18 mouse cellular contexts compared by ENCODE assay signal in the genomic region with DNA sequence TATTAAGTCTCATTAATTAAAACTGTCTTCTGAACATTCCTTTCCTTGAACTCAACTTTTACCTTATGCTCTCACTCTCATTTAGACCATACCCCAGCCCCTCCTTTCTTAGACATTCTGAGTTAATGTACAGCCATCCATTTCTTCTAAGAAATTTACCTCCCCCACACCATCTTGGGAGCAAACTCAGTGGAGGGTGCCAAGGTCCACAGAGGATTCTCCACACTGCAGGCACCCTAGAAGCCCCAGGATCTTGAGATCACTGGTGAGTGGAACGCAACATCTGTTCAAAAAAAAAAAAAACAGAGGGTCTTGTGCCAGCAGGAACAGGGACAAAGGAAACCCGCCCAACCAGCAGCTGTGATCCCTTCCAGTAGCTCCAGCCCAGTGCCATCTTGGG. TPM values are rescaled to one million over a fixed set of nuclear protein-coding genes. Genes with fewer than 3 reads are reported as not detected.
A peak's percentile ranks its signal among the peaks of the same experiment; 100 is the strongest.
DNase-seq lines count a peak whose midpoint lies in the region; ATAC-seq and TF ChIP-seq lines count a peak whose summit lies in the region.
"Had no signal": no experiment of that assay in that cellular context is flagged by ENCODE, and none has a peak within 500 bp of the region (broad histone marks: within the 10 kb centered on the region; RNA-seq: fewer than 3 reads in every experiment).

No protein-coding gene starts in this region.

- TF ChIP-seq RAD21 in MEL (IDR thresholded peaks at IDR 0.05; ENCODE audit: low read depth, low read length), result no peak

- no peaks in the 10 kb centered on the region for H3K36me3 ChIP-seq in MEL (ENCODE audit: control insufficient read depth in 1 of 2, insufficient read depth in 2 of 2, low read length in 2 of 2)
- H3K36me3 ChIP-seq in kidney, postnatal 0 days (ENCODE audit: insufficient read depth, low read length), result no peaks in the 10 kb centered on the region
- H3K36me3 ChIP-seq: embryonic facial prominence, embryonic 13.5 days; forebrain, embryonic 12.5 days; heart, embryonic 10.5 days; hindbrain, embryonic 13.5 days had no signal

- H3K9ac ChIP-seq in MEL (ENCODE audit: control insufficient read depth, low read depth, low read length, poor library complexity, severe bottlenecking), result no peak overlapping the region
- H3K9ac ChIP-seq in kidney, postnatal 0 days (ENCODE audit: low read depth, low read length), result no peak overlapping the region
- H3K9ac ChIP-seq: embryonic facial prominence, embryonic 13.5 days; forebrain, embryonic 12.5 days; hindbrain, embryonic 13.5 days had no signal

- H3K79me2 ChIP-seq in MEL (ENCODE audit: control insufficient read depth, insufficient read depth, low read length, poor library complexity), result no peaks in the 10 kb centered on the region

- H3K4me3 ChIP-seq in MEL (ENCODE audit: control insufficient read depth in 1 of 2, insufficient read depth in 1 of 2, low read depth in 2 of 2, low read length in 2 of 2), result no peak overlapping the region
- no peak overlapping the region for H3K4me3 ChIP-seq in kidney, postnatal 0 days (replicated peaks; ENCODE audit: low read depth, low read length)
- H3K4me3 ChIP-seq: embryonic facial prominence, embryonic 13.5 days; forebrain, embryonic 12.5 days; heart, embryonic 10.5 days; hindbrain, embryonic 13.5 days had no signal

- H3K27ac ChIP-seq in MEL (ENCODE audit: control insufficient read depth, low read depth, low read length), result no peak overlapping the region
- peak overlapping the region; percentile 47; the same call in 1 of the 2 replicates for H3K27ac ChIP-seq in kidney, postnatal 0 days
- H3K27ac ChIP-seq: embryonic facial prominence, embryonic 13.5 days; forebrain, embryonic 12.5 days; heart, embryonic 10.5 days; hindbrain, embryonic 13.5 days had no signal

- no peak for TF ChIP-seq POLR2A in MEL (IDR thresholded peaks at IDR 0.05; ENCODE audit: control insufficient read depth in 1 of 2, insufficient read depth in 1 of 2, low read depth in 1 of 2, low read length in 2 of 2, poor library complexity in 1 of 2)

- H3K9me3 ChIP-seq in MEL (replicated peaks; ENCODE audit: insufficient read depth, low read length), result no peaks in the 10 kb centered on the region
- no peaks in the 10 kb centered on the region for H3K9me3 ChIP-seq in kidney, postnatal 0 days (replicated peaks; ENCODE audit: low read length)
- H3K9me3 ChIP-seq: embryonic facial prominence, embryonic 13.5 days; forebrain, embryonic 12.5 days; heart, embryonic 10.5 days had no signal

- H3K4me1 ChIP-seq in MEL (ENCODE audit: control insufficient read depth in 1 of 2, insufficient read depth in 2 of 2, low read length in 2 of 2), result no peaks in the 10 kb centered on the region
- H3K4me1 ChIP-seq in kidney, postnatal 0 days (replicated peaks; ENCODE audit: insufficient read depth, low read length), result no peaks in the 10 kb centered on the region
- H3K4me1 ChIP-seq: embryonic facial prominence, embryonic 13.5 days; forebrain, embryonic 12.5 days; heart, embryonic 10.5 days; hindbrain, embryonic 13.5 days had no signal

- no peaks in the 10 kb centered on the region; a peak in 1 of 4 replicates for H3K27me3 ChIP-seq in MEL (ENCODE audit: control insufficient read depth in 1 of 2, insufficient read depth in 2 of 2, low read length in 2 of 2)
- no peaks in the 10 kb centered on the region for H3K27me3 ChIP-seq in kidney, postnatal 0 days (ENCODE audit: insufficient read depth, low read length)
- H3K27me3 ChIP-seq: embryonic facial prominence, embryonic 13.5 days; forebrain, embryonic 12.5 days; hindbrain, embryonic 13.5 days had no signal

- WGBS in kidney, postnatal 0 days, result 82% methylated on average over 2 of the region's 2 CpGs

- TF ChIP-seq CTCF in MEL (IDR thresholded peaks at IDR 0.05 in 2 of 3, conservative IDR thresholded peaks at IDR 0.05 in 1 of 3; ENCODE audit: control insufficient read depth in 1 of 3, insufficient read depth in 1 of 3, low read depth in 2 of 3, low read length in 3 of 3, poor library complexity in 1 of 3, severe bottlenecking in 1 of 3), result no peak
- no peak for TF ChIP-seq CTCF in kidney, postnatal 0 days (IDR thresholded peaks at IDR 0.05; ENCODE audit: low read depth)

- no peak for TF ChIP-seq EP300 in MEL (IDR thresholded peaks at IDR 0.05; ENCODE audit: low read depth in 1 of 2, low read length in 2 of 2)

- no peak overlapping the region for H3K4me2 ChIP-seq in kidney, postnatal 0 days (ENCODE audit: low read length)
- H3K4me2 ChIP-seq: embryonic facial prominence, embryonic 13.5 days; forebrain, embryonic 12.5 days; hindbrain, embryonic 13.5 days had no signal

- peak; percentile 0 for DNase-seq in MEL (ENCODE audit: low read depth, low spot score)
- peak; percentile 71 for DNase-seq in kidney, adult 9 months
- peak; percentile 27 for DNase-seq in kidney, postnatal 0 days (ENCODE audit: low spot score)
- DNase-seq in kidney, postnatal 36 days, result peak; percentile 54 to 73
- no peak for DNase-seq in heart, postnatal 4 days
- no peak for DNase-seq in spleen, postnatal 4 days (ENCODE audit: low spot score in 2 of 2)
- DNase-seq: adrenal gland, postnatal 10 days; cerebellum, adult 11-12 months; cerebellum, adult 9-10 months; cerebellum, postnatal 25 days; gastrocnemius, postnatal 10 days; heart, adult 18-20 months; heart, postnatal 10 days had no signal

- ATAC-seq in kidney, postnatal 0 days (replicated peaks; ENCODE audit: low FRiP score, low read depth), result peak; percentile 91
- ATAC-seq: forebrain, embryonic 16.5 days had no signal

TF ChIP-seq in MEL, 35 proteins besides CTCF, POLR2A, EP300 and RAD21:
- no peak for TF ChIP-seq TBP (IDR thresholded peaks at IDR 0.05; ENCODE audit: low read depth, low read length)
- no peak for TF ChIP-seq GABPA (IDR thresholded peaks at IDR 0.05; ENCODE audit: low read depth, low read length)
- TF ChIP-seq SMC3 (IDR thresholded peaks at IDR 0.05; ENCODE audit: low read depth, low read length), result no peak
- no peak for TF ChIP-seq ZC3H11A (IDR thresholded peaks at IDR 0.05; ENCODE audit: low read depth, low read length)
- TF ChIP-seq SIN3A (IDR thresholded peaks at IDR 0.05; ENCODE audit: low read length), result no peak
- TF ChIP-seq MXI1 (IDR thresholded peaks at IDR 0.05; ENCODE audit: low read depth, low read length), result no peak
- TF ChIP-seq CHD1 (IDR thresholded peaks at IDR 0.05; ENCODE audit: low read depth, low read length), result no peak
- TF ChIP-seq NELFE (IDR thresholded peaks at IDR 0.05; ENCODE audit: low read depth, low read length), result no peak
- no peak for TF ChIP-seq ZMIZ1 (IDR thresholded peaks at IDR 0.05; ENCODE audit: low read depth, low read length)
- TF ChIP-seq ZNF384 (IDR thresholded peaks at IDR 0.05; ENCODE audit: low read depth, low read length), result no peak

RNA-seq across cellular contexts. Expression of gene Acyp2, which starts 13.2 kb away (rescaled TPM):
- 23.1 and 29.0 TPM in 2 replicates for total RNA-seq in MEL (2012; rRNA removed)
- 1 to 10 TPM in 1 of 2 experiments, not detected in 1; 7.9 TPM for polyA plus RNA-seq in MEL (2012; ENCODE audit: insufficient read depth in 1 of 2, insufficient read length in 2 of 2, low read depth in 1 of 2, low replicate concordance in 2 of 2, missing spikeins in 1 of 2)
- polyA plus RNA-seq in kidney, postnatal 0 days (2015; fragmentation: Nextera tagmentation; extraction: Ambion mirVana), result 45.9 and 50.0 TPM in 2 replicates
- total RNA-seq in heart, postnatal 4 days (2021), result 10 to 100 TPM; 34.0 to 44.9 TPM

Comparison
In these comparisons a context has a peak if more than half of its experiments do, and no peak if none do; other contexts are left out.
1. DNase-seq: peak in MEL (single experiment), kidney, adult 9 months (single experiment), kidney, postnatal 0 days (single experiment) and kidney, postnatal 36 days (2 of 2); none in heart, postnatal 4 days (single experiment) and spleen, postnatal 4 days (0 of 2).